Mouse (Mus musculus): ENCODE data around the gene Hspbap1. TPM values are rescaled to one million over a fixed set of nuclear protein-coding genes. Genes with fewer than 3 reads are reported as not detected.

Hspbap1 gene
- polyA plus RNA-seq, 1 experiment = 4.4 TPM

DNA sequence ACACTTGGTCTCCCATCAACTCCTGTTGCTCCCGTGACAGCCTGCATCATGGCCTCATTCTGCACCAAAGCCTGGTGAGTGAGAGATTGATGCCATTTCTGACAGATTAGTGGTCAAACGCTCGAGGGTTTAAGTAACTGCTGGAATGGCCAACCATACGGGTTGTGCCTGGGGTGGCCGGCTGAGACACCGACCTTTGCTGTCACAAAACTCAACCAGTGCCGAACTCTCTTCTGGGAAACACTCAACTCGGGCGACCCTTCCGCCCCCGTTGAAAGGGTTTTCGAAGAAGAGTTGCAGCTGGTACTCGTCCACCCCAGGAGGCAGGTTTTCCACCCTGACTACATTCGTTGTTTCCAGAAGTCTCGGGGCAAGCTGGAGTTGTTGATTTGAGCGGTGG is 90.1 kb downstream of the Hspbap1 start:
- TF ChIP-seq CTCF (IDR thresholded peaks at IDR 0.05; ENCODE audit: extremely low read depth, insufficient read length, insufficient replicate concordance, low read depth, low read length) (no peak), POLR2A (IDR thresholded peaks at IDR 0.05; ENCODE audit: low read depth, low read length) (no peak)
- WGBS = 86% methylated on average over 16 of the region's 16 CpGs
- Histone ChIP-seq H3K27me3 (ENCODE audit: control insufficient read depth, insufficient read depth, low read length) (no peaks in the 10 kb centered on the region), H3K4me3 (ENCODE audit: low read depth, low read length) (no peak overlapping the region), H3K27ac (ENCODE audit: insufficient read depth, low read depth, low read length) (no peak overlapping the region), H3K4me1 (ENCODE audit: control insufficient read depth, insufficient read depth, insufficient read length, low read length) (peaks cover 5% of the 10 kb centered on the region; the same call in 1 of the 2 replicates), H3K36me3 (ENCODE audit: control insufficient read depth, insufficient read depth, low read length) (peaks cover 84% of the 10 kb centered on the region)

DNA sequence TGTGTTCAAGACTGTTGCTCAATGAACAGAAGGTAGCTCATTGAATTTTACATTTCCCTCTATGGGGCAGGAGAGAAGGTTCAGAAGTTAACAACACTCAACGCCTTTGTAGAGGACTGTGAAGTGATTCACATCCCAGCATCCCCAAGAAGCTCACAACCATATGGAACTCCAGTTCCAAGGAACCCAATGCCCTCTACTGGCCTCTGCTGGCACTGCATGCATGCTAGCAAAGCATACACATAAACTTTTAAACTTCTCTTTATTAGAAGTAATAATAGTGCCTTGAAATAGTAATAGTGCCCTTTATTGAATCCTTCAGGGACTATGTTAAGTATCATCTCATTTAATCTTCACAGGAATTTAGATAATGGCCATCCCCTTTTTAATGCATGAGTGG is 91.9 kb downstream of the Hspbap1 start:
- 93% methylated on average over 1 of the region's 1 CpGs for WGBS
- H3K36me3 ChIP-seq (ENCODE audit: control insufficient read depth, insufficient read depth, low read length) = peaks cover 85% of the 10 kb centered on the region

GRCm38 (mm10) chr16:35867726-35868125 is 97.6 kb downstream of the Hspbap1 start:
- Histone ChIP-seq H3K27ac (ENCODE audit: insufficient read depth, low read depth, low read length) (no peak overlapping the region), H3K27me3 (ENCODE audit: control insufficient read depth, insufficient read depth, low read length) (no peaks in the 10 kb centered on the region), H3K36me3 (ENCODE audit: control insufficient read depth, insufficient read depth, low read length) (peaks cover 34% of the 10 kb centered on the region), H3K4me1 (ENCODE audit: control insufficient read depth, insufficient read depth, insufficient read length, low read length) (peaks cover 14% of the 10 kb centered on the region; the same call in 1 of the 2 replicates), H3K4me3 (ENCODE audit: low read depth, low read length) (peak overlapping the region; percentile 29; the same call in 1 of the 2 replicates)
- WGBS = 76% methylated on average over 11 of the region's 11 CpGs
- no peak for TF ChIP-seq POLR2A (IDR thresholded peaks at IDR 0.05; ENCODE audit: low read depth, low read length)
- no peak for TF ChIP-seq CTCF (IDR thresholded peaks at IDR 0.05; ENCODE audit: extremely low read depth, insufficient read length, insufficient replicate concordance, low read depth, low read length)

More for the DNA sequence above, 91.9 kb downstream of the Hspbap1 start:
- H3K27ac ChIP-seq (ENCODE audit: insufficient read depth, low read depth, low read length) = no peak overlapping the region
- no peaks in the 10 kb centered on the region for H3K27me3 ChIP-seq (ENCODE audit: control insufficient read depth, insufficient read depth, low read length)
- no peak overlapping the region for H3K4me3 ChIP-seq (ENCODE audit: low read depth, low read length)
- peaks cover 9% of the 10 kb centered on the region; the same call in 1 of the 2 replicates for H3K4me1 ChIP-seq (ENCODE audit: control insufficient read depth, insufficient read depth, insufficient read length, low read length)
- TF ChIP-seq CTCF (IDR thresholded peaks at IDR 0.05; ENCODE audit: extremely low read depth, insufficient read length, insufficient replicate concordance, low read depth, low read length) (peak; percentile 48; the same call in 1 of the 2 replicates), POLR2A (IDR thresholded peaks at IDR 0.05; ENCODE audit: low read depth, low read length) (no peak)

- peak overlapping the region; percentile 93 for H3K27ac ChIP-seq (ENCODE audit: insufficient read depth, low read depth, low read length)
- 2% methylated on average over 3 of the region's 3 CpGs for WGBS
- TF ChIP-seq CTCF (IDR thresholded peaks at IDR 0.05; ENCODE audit: extremely low read depth, insufficient read length, insufficient replicate concordance, low read depth, low read length) = no peak
- no peak for TF ChIP-seq POLR2A (IDR thresholded peaks at IDR 0.05; ENCODE audit: low read depth, low read length)
- peaks cover 14% of the 10 kb centered on the region; the same call in 1 of the 2 replicates for H3K4me1 ChIP-seq (ENCODE audit: control insufficient read depth, insufficient read depth, insufficient read length, low read length)
- H3K4me3 ChIP-seq (ENCODE audit: low read depth, low read length) = peak overlapping the region; percentile 61
- H3K36me3 ChIP-seq (ENCODE audit: control insufficient read depth, insufficient read depth, low read length) = peaks cover 23% of the 10 kb centered on the region
- H3K27me3 ChIP-seq (ENCODE audit: control insufficient read depth, insufficient read depth, low read length) = no peaks in the 10 kb centered on the region
Observed at GRCm38 (mm10) chr16:35869126-35869525, 99.0 kb downstream of the Hspbap1 start.

GRCm38 (mm10) chr16:35869656-35870055 is 99.5 kb downstream of the Hspbap1 start:
- WGBS = 46% methylated on average over 6 of the region's 6 CpGs
- Histone ChIP-seq H3K27me3 (ENCODE audit: control insufficient read depth, insufficient read depth, low read length) (no peaks in the 10 kb centered on the region), H3K27ac (ENCODE audit: insufficient read depth, low read depth, low read length) (peak overlapping the region; percentile 93), H3K36me3 (ENCODE audit: control insufficient read depth, insufficient read depth, low read length) (peaks cover 20% of the 10 kb centered on the region), H3K4me3 (ENCODE audit: low read depth, low read length) (peak overlapping the region; percentile 61; the same call in 1 of the 2 replicates), H3K4me1 (ENCODE audit: control insufficient read depth, insufficient read depth, insufficient read length, low read length) (peaks cover 11% of the 10 kb centered on the region; the same call in 1 of the 2 replicates)
- TF ChIP-seq POLR2A (IDR thresholded peaks at IDR 0.05; ENCODE audit: low read depth, low read length) = no peak
- no peak for TF ChIP-seq CTCF (IDR thresholded peaks at IDR 0.05; ENCODE audit: extremely low read depth, insufficient read length, insufficient replicate concordance, low read depth, low read length)

DNA sequence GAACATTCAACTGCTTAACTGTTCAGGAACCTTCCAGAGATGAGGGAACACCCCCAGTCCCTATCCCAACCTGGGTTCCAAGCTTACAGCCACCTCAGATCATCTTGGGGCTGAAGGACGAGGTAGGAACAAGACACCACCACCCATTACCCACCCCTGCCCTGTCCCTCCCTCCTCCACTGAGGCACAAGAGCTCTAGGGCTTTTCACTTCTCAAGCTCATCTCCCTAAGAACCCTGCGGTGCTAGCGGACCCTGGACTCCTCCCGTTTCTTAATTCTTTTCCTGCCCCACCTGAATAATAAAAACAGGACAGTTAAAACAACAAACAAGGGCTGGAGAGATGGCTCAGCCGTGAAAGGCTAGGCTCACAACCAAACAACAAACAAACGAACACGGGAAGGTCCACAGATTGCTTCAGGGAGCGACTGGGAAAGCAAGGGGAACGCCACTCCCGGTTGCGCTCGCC is 100.4 kb downstream of the Hspbap1 start:
- H3K27ac ChIP-seq (ENCODE audit: insufficient read depth, low read depth, low read length) = peak overlapping the region; percentile 93
- WGBS = under 1% methylated on average over 12 of the region's 12 CpGs
- H3K4me3 ChIP-seq (ENCODE audit: low read depth, low read length) = peak overlapping the region; percentile 91
- H3K36me3 ChIP-seq (ENCODE audit: control insufficient read depth, insufficient read depth, low read length) = peaks cover 12% of the 10 kb centered on the region
- H3K27me3 ChIP-seq (ENCODE audit: control insufficient read depth, insufficient read depth, low read length) = no peaks in the 10 kb centered on the region
- TF ChIP-seq CTCF (IDR thresholded peaks at IDR 0.05; ENCODE audit: extremely low read depth, insufficient read length, insufficient replicate concordance, low read depth, low read length) (no peak), POLR2A (IDR thresholded peaks at IDR 0.05; ENCODE audit: low read depth, low read length) (no peak)
- peaks cover 9% of the 10 kb centered on the region; the same call in 1 of the 2 replicates for H3K4me1 ChIP-seq (ENCODE audit: control insufficient read depth, insufficient read depth, insufficient read length, low read length)

DNA sequence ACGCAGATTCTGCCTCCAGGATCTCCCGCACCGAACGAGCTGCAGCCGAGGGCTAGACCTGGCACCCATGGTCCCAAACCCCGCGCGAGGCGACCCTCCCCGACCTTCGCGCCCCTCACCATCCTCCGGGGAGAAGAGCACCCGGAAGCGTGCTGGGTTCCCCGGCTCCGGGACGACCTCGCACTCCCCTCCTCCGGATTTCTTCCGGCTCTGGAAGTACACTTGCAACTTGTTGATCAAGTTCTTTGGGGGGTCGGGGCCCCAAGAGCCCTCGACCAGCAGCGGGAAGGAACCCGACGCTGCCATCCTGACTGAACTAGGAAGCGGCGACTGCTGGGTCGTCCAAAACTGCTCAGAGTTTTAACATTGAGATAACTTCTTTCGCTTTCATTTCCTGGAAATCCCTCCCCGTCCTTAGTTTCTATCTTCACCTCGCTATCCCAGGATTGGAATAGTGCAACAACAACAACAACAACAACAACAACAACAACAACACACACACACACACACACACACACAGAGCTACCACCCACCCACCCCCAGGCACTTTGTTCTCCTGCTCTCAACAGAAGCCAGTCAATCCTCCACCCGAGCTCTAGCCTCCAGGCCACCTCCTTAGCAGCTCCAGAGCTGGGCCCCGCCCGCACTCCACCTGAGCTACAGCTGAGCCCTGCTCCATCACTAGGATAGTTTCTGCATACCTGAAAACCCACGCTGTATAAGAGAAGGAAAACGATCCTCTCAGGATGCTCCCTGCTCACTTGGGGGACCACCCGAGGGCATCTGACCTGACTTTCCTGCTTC is 101.1 kb downstream of the Hspbap1 start, which contains the start of gene Parp14:
Gene Parp14, minus strand, starts transcription at position 497 of the 804 bp plus-strand sequence.
- H3K36me3 ChIP-seq (ENCODE audit: control insufficient read depth, insufficient read depth, low read length) = peaks cover 7% of the 10 kb centered on the region
- TF ChIP-seq CTCF (IDR thresholded peaks at IDR 0.05; ENCODE audit: extremely low read depth, insufficient read length, insufficient replicate concordance, low read depth, low read length) (no peak), POLR2A (IDR thresholded peaks at IDR 0.05; ENCODE audit: low read depth, low read length) (peak; percentile 86)
- H3K4me3 ChIP-seq (ENCODE audit: low read depth, low read length) = peak within 1 kb of the TSS; percentile 91
- no peaks in the 10 kb centered on the region for H3K27me3 ChIP-seq (ENCODE audit: control insufficient read depth, insufficient read depth, low read length)
- peak within 1 kb of the TSS; percentile 93 for H3K27ac ChIP-seq (ENCODE audit: insufficient read depth, low read depth, low read length)
- peaks cover 9% of the 10 kb centered on the region; the same call in 1 of the 2 replicates for H3K4me1 ChIP-seq (ENCODE audit: control insufficient read depth, insufficient read depth, insufficient read length, low read length)
- WGBS = 0% methylated on average over 38 of the region's 38 CpGs

All from small intestine, adult 2 months (tissue).